In the genomic region with DNA sequence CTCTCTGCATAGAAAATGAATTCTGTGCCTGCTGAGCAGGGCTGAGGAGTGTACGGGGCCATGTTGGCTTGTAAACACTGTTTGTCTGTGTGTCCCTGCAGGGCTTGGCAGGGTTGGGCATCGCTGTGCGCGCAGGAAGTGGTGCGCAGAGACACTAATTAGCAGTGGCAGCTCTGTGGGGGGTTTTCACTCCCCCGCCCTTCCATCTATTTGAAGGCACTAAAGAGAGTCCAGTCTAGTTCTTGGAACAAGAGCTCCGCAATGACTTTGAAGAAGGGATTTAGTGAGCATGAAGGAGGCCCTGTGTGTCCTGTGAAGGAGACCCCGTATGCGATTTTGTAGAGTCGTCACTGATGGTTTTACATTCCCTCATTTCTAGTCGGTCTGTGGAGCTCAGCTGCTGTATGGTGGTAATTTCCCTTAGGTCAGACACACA, we compare ENCODE assay signal across 9 mouse cellular contexts.
DNase-seq lines count a peak whose midpoint lies in the region; ATAC-seq lines count a peak whose summit lies in the region.
"Had no signal": no experiment of that assay in that cellular context is flagged by ENCODE, and none has a peak within 500 bp of the region (broad histone marks: within the 10 kb centered on the region; RNA-seq: fewer than 3 reads in every experiment).

No protein-coding gene starts in this region.

- no peak overlapping the region for H3K9ac ChIP-seq in hindbrain, embryonic 12.5 days
- H3K9ac ChIP-seq in limb, embryonic 11.5 days (ENCODE audit: low read length), result no peak overlapping the region
- H3K9ac ChIP-seq: liver, embryonic 15.5 days had no signal

- no peaks in the 10 kb centered on the region for H3K27me3 ChIP-seq in hindbrain, embryonic 12.5 days
- no peaks in the 10 kb centered on the region for H3K27me3 ChIP-seq in limb, embryonic 11.5 days (ENCODE audit: control insufficient read depth, insufficient read depth, low read length)
- H3K27me3 ChIP-seq: liver, embryonic 15.5 days had no signal

- WGBS in hindbrain, embryonic 12.5 days, result 42% methylated on average over 11 of the region's 11 CpGs
- WGBS in limb, embryonic 11.5 days, result 40% methylated on average over 11 of the region's 11 CpGs

- H3K9me3 ChIP-seq in hindbrain, embryonic 12.5 days (replicated peaks), result no peaks in the 10 kb centered on the region
- H3K9me3 ChIP-seq in limb, embryonic 11.5 days (ENCODE audit: control insufficient read depth, low read length), result no peaks in the 10 kb centered on the region
- H3K9me3 ChIP-seq: liver, embryonic 15.5 days had no signal

- peak overlapping the region; percentile 37 for H3K4me2 ChIP-seq in hindbrain, embryonic 12.5 days (replicated peaks)
- no peak overlapping the region for H3K4me2 ChIP-seq in limb, embryonic 11.5 days (ENCODE audit: low read depth, severe bottlenecking)
- H3K4me2 ChIP-seq: liver, embryonic 15.5 days had no signal

- H3K4me1 ChIP-seq in hindbrain, embryonic 12.5 days, result peaks cover 7% of the 10 kb centered on the region
- H3K4me1 ChIP-seq in limb, embryonic 11.5 days (ENCODE audit: control insufficient read depth, insufficient read depth, low read length), result no peaks in the 10 kb centered on the region
- H3K4me1 ChIP-seq: liver, embryonic 15.5 days had no signal

- DNase-seq in kidney, postnatal 4 days, result peak; percentile 20 to 45
- no peak for DNase-seq in kidney, postnatal 25 days
- peak; percentile 53 for DNase-seq in limb, embryonic 11.5 days (ENCODE audit: low spot score)
- peak; percentile 32 for DNase-seq in right cerebral cortex, postnatal 14 days
- DNase-seq in lung, adult 18-20 months, result no peak
- no peak for DNase-seq in adrenal gland, postnatal 36 days
- DNase-seq in adrenal gland, adult 8-10 months, result no peak

- peak; percentile 89 for ATAC-seq in hindbrain, embryonic 12.5 days (ENCODE audit: low FRiP score)
- no peak for ATAC-seq in limb, embryonic 11.5 days (ENCODE audit: insufficient number of reproducible peaks, low FRiP score, low TSS enrichment, low read depth)

- no peak overlapping the region for H3K4me3 ChIP-seq in hindbrain, embryonic 12.5 days
- H3K4me3 ChIP-seq in limb, embryonic 11.5 days (ENCODE audit: low read depth, low read length), result no peak overlapping the region
- H3K4me3 ChIP-seq: liver, embryonic 15.5 days had no signal

- H3K36me3 ChIP-seq in hindbrain, embryonic 12.5 days, result no peaks in the 10 kb centered on the region
- H3K36me3 ChIP-seq in limb, embryonic 11.5 days (ENCODE audit: control insufficient read depth, insufficient read depth, low read length), result no peaks in the 10 kb centered on the region
- H3K36me3 ChIP-seq: liver, embryonic 15.5 days had no signal

- H3K27ac ChIP-seq in hindbrain, embryonic 12.5 days, result peak overlapping the region; percentile 72
- no peak overlapping the region for H3K27ac ChIP-seq in limb, embryonic 11.5 days (replicated peaks; ENCODE audit: low read depth, low read length)
- H3K27ac ChIP-seq: liver, embryonic 15.5 days had no signal

Comparison
In these comparisons a context has a peak if more than half of its experiments do, and no peak if none do; other contexts are left out.
1. DNase-seq: peak in kidney, postnatal 4 days (2 of 2), limb, embryonic 11.5 days (single experiment) and right cerebral cortex, postnatal 14 days (single experiment); none in kidney, postnatal 25 days (0 of 2), lung, adult 18-20 months (0 of 2), adrenal gland, postnatal 36 days (0 of 2) and adrenal gland, adult 8-10 months (single experiment).